Mouse (Mus musculus) neural tube, embryonic 13.5 days (tissue): ENCODE data around the gene Zfp113. TPM values are rescaled to one million over a fixed set of nuclear protein-coding genes. Genes with fewer than 3 reads are reported as not detected.
"Not testable (repeated sequence)": the region's sequence is repeated elsewhere in the genome, so short reads cannot be mapped to it uniquely, and the experiment has no call there.

Experiments used
- ATAC-seq: fragments of 200-750 bp; cut with Nextera tagmentation; 2 replicates; pipeline ENCODE4 v1.8.0; 2017; ENCODE audit warnings: low read depth, mild to moderate bottlenecking, moderate TSS enrichment, moderate library complexity
- H3K27ac ChIP-seq: fragments of 300-500 bp; sonication (generic); replicated peaks from 2 replicates; pipeline ENCODE4 v1.5.1; 2015; ENCODE audit warnings: moderate library complexity, mild to moderate bottlenecking, inconsistent platforms
- H3K27me3 ChIP-seq: fragments of 300-500 bp; sonication (generic); 2 replicates; pipeline ENCODE4 v1.6.1; 2015; ENCODE audit warnings: mild to moderate bottlenecking, inconsistent platforms
- H3K36me3 ChIP-seq: fragments of 300-500 bp; sonication (generic); 2 replicates; pipeline ENCODE4 v1.6.1; 2015; ENCODE audit warnings: mild to moderate bottlenecking, inconsistent platforms
- H3K4me1 ChIP-seq: fragments of 300-500 bp; sonication (generic); replicated peaks from 2 replicates; pipeline ENCODE4 v1.6.1; 2015; ENCODE audit warnings: inconsistent platforms
- H3K4me2 ChIP-seq: fragments of 300-500 bp; sonication (generic); 2 replicates; pipeline ENCODE4 v1.6.1; 2015; ENCODE audit warnings: inconsistent platforms, mild to moderate bottlenecking, moderate library complexity
- H3K4me3 ChIP-seq: fragments of 300-500 bp; sonication (generic); 2 replicates; pipeline ENCODE4 v1.5.1; 2015; ENCODE audit warnings: mild to moderate bottlenecking, inconsistent platforms
- H3K9ac ChIP-seq: fragments of 300-500 bp; sonication (generic); 2 replicates; pipeline ENCODE4 v1.6.1; 2015; ENCODE audit warnings: moderate library complexity, mild to moderate bottlenecking, inconsistent platforms
- H3K9me3 ChIP-seq: fragments of 300-500 bp; sonication (generic); 2 replicates; pipeline ENCODE4 v1.6.1; 2016; ENCODE audit warnings: inconsistent platforms
- WGBS: fragments of 180-500 bp; shearing (Covaris S2); methylation state at CpG from one replicate; pipeline ENCODE4 v1.1.7; 2015; 5-methylcytosine and 5-hydroxymethylcytosine counted together
- polyA plus RNA-seq: library from polyadenylated mRNA; unstranded; fragments of >200 nt; fragmentation: Nextera tagmentation; extraction: Ambion mirVana; gene quantifications from 2 replicates; pipeline ENCODE4 v1.2.1, GENCODE M21; 2015

The Zfp113 gene
- polyA plus RNA-seq, 1 experiment from 2014 or later: 32.2 TPM

DNA sequence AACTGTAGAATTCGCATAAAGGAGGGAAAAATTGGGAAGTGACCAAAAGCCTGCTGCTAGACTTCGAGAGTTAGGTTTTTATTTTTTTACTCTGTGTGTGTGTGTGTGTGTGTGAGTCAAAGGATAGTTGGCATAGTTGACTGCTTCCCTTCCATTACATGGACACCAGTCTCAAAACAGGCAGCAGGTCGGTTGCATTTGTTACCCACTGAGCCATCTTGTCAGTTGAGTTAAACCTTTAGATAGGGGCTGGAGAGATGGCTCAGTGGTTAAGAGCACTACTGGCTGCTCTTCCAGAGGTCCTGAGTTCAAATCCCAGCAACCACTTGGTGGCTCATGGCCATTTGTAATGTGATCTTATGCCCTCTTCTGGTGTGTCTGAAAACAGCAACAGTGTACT lies 37.5 kb downstream of the Zfp113 start:
- no peaks in the 10 kb centered on the region for H3K9me3 ChIP-seq
- no peak for ATAC-seq
- H3K9ac ChIP-seq: peak overlapping the region; percentile 85
- peak overlapping the region; percentile 92 for H3K27ac ChIP-seq
- H3K4me2 ChIP-seq: peak overlapping the region; percentile 71
- H3K4me1 ChIP-seq: peaks cover 27% of the 10 kb centered on the region
- peak overlapping the region; percentile 66 for H3K4me3 ChIP-seq
- H3K36me3 ChIP-seq: peaks cover 27% of the 10 kb centered on the region
- WGBS: 91% methylated on average over 3 of the region's 3 CpGs
- H3K27me3 ChIP-seq: no peaks in the 10 kb centered on the region

DNA sequence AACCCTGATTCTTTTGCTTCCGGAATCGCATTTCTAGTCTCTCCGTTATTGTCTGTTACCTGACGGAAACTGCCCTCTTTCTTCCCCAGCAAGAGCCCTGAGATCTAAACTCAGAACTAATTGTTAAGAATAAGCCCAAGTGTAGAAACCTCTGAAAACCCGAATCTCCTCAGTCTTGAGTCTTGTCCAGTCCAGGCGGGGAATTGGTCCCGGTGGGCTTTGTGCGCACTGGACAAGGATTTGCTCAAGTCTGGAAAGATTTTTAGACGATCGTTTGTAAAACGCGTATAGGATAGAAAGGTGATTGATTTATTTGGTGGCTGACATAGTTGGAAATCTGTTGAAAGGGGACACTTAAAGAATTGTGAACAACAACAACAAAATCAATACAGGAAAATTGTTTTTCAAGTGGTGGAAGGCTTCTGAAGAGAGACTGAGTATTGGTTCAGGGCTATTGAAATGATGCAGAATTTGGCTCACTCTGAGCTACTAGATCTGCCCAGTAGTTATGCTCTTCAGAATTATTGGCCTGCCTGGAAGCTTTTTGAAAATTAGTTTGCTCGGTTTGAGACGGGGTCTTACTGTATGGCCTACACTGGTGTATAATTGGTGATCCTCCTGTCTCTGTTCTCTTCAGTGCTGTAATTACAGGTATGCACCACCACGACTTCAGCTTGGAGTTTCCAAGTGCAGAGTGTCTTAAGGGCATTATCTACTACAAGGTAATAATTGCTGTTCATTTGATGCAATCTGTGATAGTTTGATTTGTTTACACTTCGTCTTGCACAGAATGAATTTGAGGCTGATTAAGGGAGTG lies 38.1 kb downstream of the Zfp113 start:
- Histone ChIP-seq H3K9me3 (no peaks in the 10 kb centered on the region), H3K27me3 (no peaks in the 10 kb centered on the region)
- WGBS: 11% methylated on average over 16 of the region's 16 CpGs

DNA sequence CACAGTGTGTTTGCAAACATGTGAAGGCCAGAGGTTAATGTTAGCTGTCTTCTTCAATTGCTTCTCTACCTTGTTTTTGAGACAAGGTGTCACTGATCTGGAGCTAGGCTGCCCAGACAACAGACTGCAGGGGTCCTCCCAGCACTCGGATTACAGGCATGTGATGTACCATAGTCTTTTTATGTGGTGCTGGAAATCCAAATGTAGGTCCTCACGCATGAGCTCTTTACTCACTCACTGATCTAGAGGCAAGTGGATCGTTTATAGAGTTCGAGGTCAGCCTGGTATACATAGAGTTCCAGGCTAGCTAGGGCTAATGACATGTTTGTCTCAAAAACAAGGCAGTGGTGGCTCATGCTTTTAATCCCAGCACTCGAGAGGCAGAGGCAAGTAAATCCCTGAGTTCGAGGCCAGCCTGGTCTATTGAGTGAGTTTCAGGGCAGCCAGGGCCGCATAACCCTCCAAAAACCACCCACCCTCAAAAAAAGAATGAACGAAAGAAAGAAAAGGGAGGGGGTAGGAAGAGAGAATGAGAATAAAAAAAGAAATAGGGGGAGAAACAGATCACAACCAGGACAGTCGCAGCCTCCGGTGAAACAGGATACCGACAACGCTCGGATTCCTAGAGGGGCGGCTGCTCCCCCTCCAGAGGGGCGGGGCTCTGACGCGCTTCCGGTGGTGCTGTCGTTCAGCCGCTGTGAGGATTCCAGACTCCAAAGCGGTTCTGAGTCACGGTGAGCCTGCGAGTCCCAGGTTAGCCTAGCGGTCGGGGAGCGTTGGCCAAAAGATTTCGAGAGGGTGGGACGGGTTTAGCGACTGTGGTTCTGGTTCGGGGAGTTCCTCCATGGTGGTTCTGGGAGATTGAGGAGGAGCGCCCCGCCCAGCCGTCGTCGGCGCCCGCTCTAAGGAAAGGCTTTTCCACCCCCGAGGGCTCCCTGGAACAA lies 39.0 kb downstream of the Zfp113 start, which contains the start of gene Zscan21:
Gene Zscan21 (plus strand): TSS at position 649 of the 944 bp plus-strand sequence.
- peak within 1 kb of the TSS; percentile 71 for H3K4me2 ChIP-seq
- peak; percentile 96 for ATAC-seq
- no peaks in the 10 kb centered on the region for H3K27me3 ChIP-seq
- H3K36me3 ChIP-seq: peaks cover 17% of the 10 kb centered on the region
- peak within 1 kb of the TSS; percentile 92 for H3K27ac ChIP-seq
- peaks cover 27% of the 10 kb centered on the region for H3K4me1 ChIP-seq
- peak within 1 kb of the TSS; percentile 85 for H3K9ac ChIP-seq
- H3K4me3 ChIP-seq: peak within 1 kb of the TSS; percentile 66
- 8% methylated on average over 38 of the region's 38 CpGs for WGBS
- no peaks in the 10 kb centered on the region for H3K9me3 ChIP-seq

More for the DNA sequence above, 38.1 kb downstream of the Zfp113 start:
- H3K4me3 ChIP-seq: peak overlapping the region; percentile 66
- H3K9ac ChIP-seq: peak overlapping the region; percentile 85
- H3K4me1 ChIP-seq: peaks cover 27% of the 10 kb centered on the region
- peak overlapping the region; percentile 71 for H3K4me2 ChIP-seq
- H3K27ac ChIP-seq: peak overlapping the region; percentile 92
- peaks cover 21% of the 10 kb centered on the region for H3K36me3 ChIP-seq
- ATAC-seq: peak; percentile 66

DNA sequence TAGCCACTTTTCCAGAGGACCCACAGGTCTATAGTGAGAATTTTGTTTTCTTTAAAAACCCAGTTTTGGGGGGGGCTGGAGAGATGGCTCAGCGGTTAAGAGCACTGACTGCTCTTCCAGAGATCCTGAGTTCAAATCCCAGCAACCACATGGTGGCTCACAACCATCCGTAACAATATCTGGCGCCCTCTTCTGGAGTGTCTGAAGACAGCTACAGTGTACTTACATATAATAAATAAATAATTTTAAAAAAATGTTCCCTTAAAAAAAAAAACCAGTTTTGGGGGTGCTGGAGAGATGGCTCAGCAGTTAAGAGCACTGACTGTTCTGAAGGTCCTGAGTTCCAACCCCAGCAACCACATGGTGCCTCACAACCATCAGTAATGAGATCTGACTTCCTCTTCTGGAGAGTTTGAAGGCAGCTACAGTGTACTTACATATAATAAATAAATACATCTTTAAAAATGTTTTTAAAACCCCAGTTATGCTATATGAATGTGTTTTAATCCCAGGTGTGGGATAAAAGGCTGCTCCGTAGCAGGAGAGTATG lies 45.6 kb downstream of the Zfp113 start:
- ATAC-seq, H3K4me3 ChIP-seq, H3K9me3 ChIP-seq, H3K9ac ChIP-seq, H3K4me1 ChIP-seq, H3K27ac ChIP-seq, H3K4me2 ChIP-seq, H3K27me3 ChIP-seq: not testable (repeated sequence)
- peaks cover 17% of the 10 kb centered on the region for H3K36me3 ChIP-seq
- WGBS: 65% methylated on average over 4 of the region's 4 CpGs

DNA sequence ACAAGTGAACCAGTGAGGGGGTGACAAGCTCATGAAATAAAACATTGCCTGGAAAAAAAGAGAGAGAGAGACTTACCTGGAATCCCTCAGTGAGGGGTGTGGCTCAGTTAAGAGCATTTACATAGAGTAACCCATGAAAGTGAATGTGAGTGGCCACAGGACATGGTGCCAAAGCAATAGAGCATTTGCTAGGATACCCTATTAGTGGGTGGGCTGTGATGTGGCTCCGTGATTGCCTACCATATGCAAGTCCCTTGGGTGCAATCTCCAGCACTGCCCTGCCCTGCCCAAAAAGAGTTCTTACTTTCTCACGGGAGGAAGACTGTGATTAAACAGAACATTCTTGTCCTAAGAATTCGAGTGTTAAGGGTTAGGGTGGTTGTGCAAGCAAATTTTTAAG lies 48.4 kb downstream of the Zfp113 start:
- 60% methylated on average over 3 of the region's 3 CpGs for WGBS
- Histone ChIP-seq H3K27ac (no peak overlapping the region), H3K9me3 (no peaks in the 10 kb centered on the region), H3K4me1 (no peaks in the 10 kb centered on the region), H3K4me2 (no peak overlapping the region), H3K4me3 (no peak overlapping the region), H3K9ac (no peak overlapping the region), H3K27me3 (no peaks in the 10 kb centered on the region), H3K36me3 (peaks cover 43% of the 10 kb centered on the region)
- ATAC-seq: no peak

DNA sequence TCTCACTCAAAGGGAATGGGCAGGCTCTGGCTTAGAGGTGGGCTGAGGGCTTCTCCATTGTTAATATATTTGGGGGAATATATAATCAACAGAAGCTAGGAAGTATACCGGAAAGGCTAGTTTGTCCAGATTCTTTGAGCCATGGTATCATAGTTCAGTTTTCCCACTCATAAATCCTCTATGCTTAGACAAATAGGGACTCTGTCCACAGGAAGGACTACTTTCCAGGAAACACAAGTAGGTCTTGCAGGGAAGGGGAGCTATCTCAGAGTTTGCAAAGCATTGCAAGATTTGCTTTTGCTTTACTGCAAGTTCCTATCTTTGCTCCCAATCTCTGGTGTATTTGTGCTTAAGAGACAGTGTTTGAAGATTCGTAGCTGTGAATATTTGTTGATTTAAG lies 50.6 kb downstream of the Zfp113 start:
- no peak for ATAC-seq
- H3K4me1 ChIP-seq: no peaks in the 10 kb centered on the region
- H3K9ac ChIP-seq: no peak overlapping the region
- no peak overlapping the region for H3K27ac ChIP-seq
- H3K36me3 ChIP-seq: peaks cover 65% of the 10 kb centered on the region
- no peaks in the 10 kb centered on the region for H3K27me3 ChIP-seq
- H3K4me2 ChIP-seq: no peak overlapping the region
- H3K4me3 ChIP-seq: no peak overlapping the region
- H3K9me3 ChIP-seq: no peaks in the 10 kb centered on the region
- 95% methylated on average over 2 of the region's 2 CpGs for WGBS

DNA sequence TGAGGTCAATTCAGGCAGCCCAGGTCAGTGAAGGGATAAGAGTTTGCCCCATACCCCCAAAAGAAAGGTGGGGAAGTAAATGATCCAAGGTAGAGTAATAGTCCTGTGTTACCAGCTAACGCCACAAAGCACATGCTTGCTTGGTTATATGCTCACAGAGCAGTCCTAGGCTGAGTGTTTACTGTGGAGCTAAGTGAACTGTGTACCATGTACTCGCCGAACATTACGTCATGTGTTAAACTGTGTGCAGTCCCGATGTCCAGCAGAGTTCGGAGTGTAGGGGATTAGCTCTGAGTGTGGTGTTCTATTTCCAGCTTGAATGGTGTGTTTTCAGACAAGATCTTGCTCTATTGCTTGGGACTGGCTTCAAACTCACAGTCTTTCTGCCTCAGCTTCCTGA lies 61.1 kb downstream of the Zfp113 start:
- ATAC-seq: no peak
- Histone ChIP-seq H3K36me3 (peaks cover 70% of the 10 kb centered on the region), H3K9ac (no peak overlapping the region), H3K27me3 (no peaks in the 10 kb centered on the region), H3K9me3 (no peaks in the 10 kb centered on the region), H3K4me3 (no peak overlapping the region), H3K4me1 (0 out of 2 replicates have a peak, but pooled peaks cover under 1% of the 10 kb centered on the region), H3K27ac (no peak overlapping the region), H3K4me2 (no peak overlapping the region)
- 94% methylated on average over 6 of the region's 6 CpGs for WGBS

DNA sequence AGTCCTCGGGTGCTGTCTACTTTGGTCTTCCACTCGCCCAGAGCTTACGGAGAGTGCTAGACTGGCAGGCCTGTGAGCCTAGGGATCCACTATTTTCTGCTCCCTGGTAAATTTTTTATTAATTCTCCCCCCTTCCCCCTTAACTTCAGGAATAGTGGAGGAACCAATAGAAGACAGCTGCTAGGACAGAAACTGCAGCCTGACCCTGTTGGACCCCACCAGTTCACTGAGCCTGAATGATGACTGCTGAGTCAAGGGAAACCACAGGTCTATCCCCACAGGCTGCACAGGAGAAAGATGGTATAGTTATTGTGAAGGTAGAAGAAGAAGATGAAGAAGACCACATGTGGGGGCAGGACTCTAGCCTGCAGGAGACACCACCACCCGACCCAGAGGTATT lies 62.8 kb downstream of the Zfp113 start:
- Histone ChIP-seq H3K9ac (no peak overlapping the region), H3K4me3 (no peak overlapping the region), H3K4me1 (peaks cover 17% of the 10 kb centered on the region), H3K27me3 (no peaks in the 10 kb centered on the region), H3K36me3 (peaks cover 64% of the 10 kb centered on the region), H3K27ac (no peak overlapping the region), H3K9me3 (no peaks in the 10 kb centered on the region), H3K4me2 (no peak overlapping the region)
- 94% methylated on average over 4 of the region's 4 CpGs for WGBS
- ATAC-seq: no peak

DNA sequence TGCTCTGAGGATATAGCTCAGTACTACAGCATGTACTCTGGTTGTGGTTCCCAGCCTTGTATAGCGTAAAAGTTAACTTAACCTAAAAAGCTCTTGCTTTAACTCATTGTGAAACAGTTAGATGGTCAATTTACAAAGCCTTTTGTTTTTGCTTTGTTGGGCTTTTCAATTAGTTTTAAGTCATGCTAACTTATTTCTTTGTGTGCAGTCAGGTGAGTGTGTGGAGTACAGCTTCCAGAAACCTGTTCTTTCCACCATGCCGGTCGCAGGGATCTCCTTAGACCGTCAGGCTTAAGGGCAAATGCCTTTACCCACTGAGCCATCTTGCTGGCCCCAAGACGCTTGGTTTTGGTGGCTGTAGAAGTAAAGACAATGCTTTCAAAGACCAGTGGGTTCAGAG lies 64.8 kb downstream of the Zfp113 start:
- H3K4me3 ChIP-seq: no peak overlapping the region
- no peak for ATAC-seq
- no peaks in the 10 kb centered on the region for H3K27me3 ChIP-seq
- H3K36me3 ChIP-seq: peaks cover 52% of the 10 kb centered on the region
- H3K4me1 ChIP-seq: peaks cover 37% of the 10 kb centered on the region
- WGBS: 94% methylated on average over 5 of the region's 5 CpGs
- H3K27ac ChIP-seq: no peak overlapping the region
- H3K9ac ChIP-seq: no peak overlapping the region
- H3K9me3 ChIP-seq: no peaks in the 10 kb centered on the region
- no peak overlapping the region for H3K4me2 ChIP-seq

DNA sequence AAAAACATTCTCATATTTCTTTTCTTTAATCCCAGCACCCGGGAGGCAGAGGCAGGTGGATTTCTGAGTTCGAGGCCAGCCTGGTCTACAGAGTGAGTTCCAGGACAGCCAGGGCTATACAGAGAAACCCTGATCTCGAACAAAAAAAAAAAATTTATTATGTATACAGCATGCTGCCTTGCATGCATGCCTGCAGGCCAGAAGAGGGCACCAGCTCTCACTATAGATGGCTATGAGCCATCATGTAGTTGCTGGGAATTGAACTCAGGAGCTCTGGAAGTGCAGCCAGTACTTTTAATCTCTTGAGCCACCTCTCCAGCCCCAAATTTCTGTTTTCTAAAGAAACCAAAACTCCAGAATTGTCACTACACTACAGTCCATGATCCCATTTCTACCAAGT lies 65.3 kb downstream of the Zfp113 start:
- H3K27me3 ChIP-seq: no peaks in the 10 kb centered on the region
- no peak overlapping the region for H3K9ac ChIP-seq
- H3K4me1 ChIP-seq: peaks cover 37% of the 10 kb centered on the region
- H3K4me3 ChIP-seq: no peak overlapping the region
- peaks cover 47% of the 10 kb centered on the region for H3K36me3 ChIP-seq
- WGBS: 77% methylated on average over 3 of the region's 3 CpGs
- H3K27ac ChIP-seq: no peak overlapping the region
- no peak overlapping the region for H3K4me2 ChIP-seq
- H3K9me3 ChIP-seq: no peaks in the 10 kb centered on the region
- ATAC-seq: no peak
